Mouse (Mus musculus) bone marrow macrophage, adult 2 months (primary cell): ENCODE results near the gene Etnk2. TPM values are rescaled to one million over a fixed set of nuclear protein-coding genes. Genes with fewer than 3 reads are reported as not detected.

Experiments
- H3K27ac ChIP-seq: 2 replicates; pipeline ENCODE4 v1.5.1; 2012; ENCODE audit warnings: low read depth, low read length; ENCODE audit not compliant: insufficient read depth
- H3K4me1 ChIP-seq: 2 replicates; pipeline ENCODE4 v1.6.1; 2012; ENCODE audit warnings: low read length; ENCODE audit not compliant: control insufficient read depth, insufficient read depth
- H3K4me3 ChIP-seq: 2 replicates; pipeline ENCODE4 v1.5.1; 2012; ENCODE audit warnings: mild to moderate bottlenecking, low read length, moderate library complexity; ENCODE audit not compliant: insufficient read depth
- CTCF ChIP-seq: IDR thresholded peaks from 2 replicates; pipeline ENCODE4 v1.5.1; 2012; ENCODE audit warnings: low read depth, mild to moderate bottlenecking, low read length, moderate library complexity
- POLR2A ChIP-seq: IDR thresholded peaks from 2 replicates; pipeline ENCODE4 v1.6.1; 2012; ENCODE audit warnings: mild to moderate bottlenecking, low read depth, low read length, borderline replicate concordance
- polyA plus RNA-seq: library from polyadenylated mRNA; stranded (reverse); fragments of >200 nt; gene quantifications from 2 replicates; pipeline ENCODE4 v1.2.4, GENCODE M21; 2012; ENCODE audit not compliant: missing spikeins, insufficient read depth, insufficient read length

Gene Etnk2
- polyA plus RNA-seq: not detected in 2 replicates

- H3K27ac ChIP-seq: no peak within 1 kb of the TSS
- H3K4me3 ChIP-seq: peak within 1 kb of the TSS; percentile 42
- no peaks in the 10 kb centered on the region for H3K4me1 ChIP-seq
- TF ChIP-seq CTCF: no peak
- TF ChIP-seq POLR2A: no peak
These were observed at the start of gene Etnk2 for GRCm38 (mm10) chr1:133363276-133364021. Gene Etnk2 (plus strand): TSS chr1:133363572.

- Histone ChIP-seq H3K4me1 (no peaks in the 10 kb centered on the region), H3K4me3 (no peak overlapping the region), H3K27ac (no peak overlapping the region)
- peak; percentile 59 for TF ChIP-seq CTCF
- TF ChIP-seq POLR2A: no peak
These were observed 49.0 kb upstream of the Etnk2 start for GRCm38 (mm10) chr1:133314364-133314763.

- TF ChIP-seq CTCF: no peak
- TF ChIP-seq POLR2A: no peak
These were observed 47.6 kb upstream of the Etnk2 start for GRCm38 (mm10) chr1:133315775-133316174.

GRCm38 (mm10) chr1:133316577-133316976 lies 46.8 kb upstream of the Etnk2 start:
- Histone ChIP-seq H3K27ac (no peak overlapping the region), H3K4me3 (no peak overlapping the region), H3K4me1 (no peaks in the 10 kb centered on the region)
- TF ChIP-seq CTCF (no peak), POLR2A (no peak)

More at GRCm38 (mm10) chr1:133315775-133316174, 47.6 kb upstream of the Etnk2 start:
- no peak overlapping the region for H3K27ac ChIP-seq
- H3K4me1 ChIP-seq: no peaks in the 10 kb centered on the region
- H3K4me3 ChIP-seq: no peak overlapping the region

GRCm38 (mm10) chr1:133317149-133317548 lies 46.2 kb upstream of the Etnk2 start:
- no peak overlapping the region for H3K27ac ChIP-seq
- TF ChIP-seq CTCF: no peak
- no peak for TF ChIP-seq POLR2A
- H3K4me3 ChIP-seq: no peak overlapping the region
- no peaks in the 10 kb centered on the region for H3K4me1 ChIP-seq

GRCm38 (mm10) chr1:133321267-133321925 lies 42.0 kb upstream of the Etnk2 start, which contains the start of gene Kiss1:
Gene Kiss1 (plus strand): TSS chr1:133321875.
- Histone ChIP-seq H3K4me1 (no peaks in the 10 kb centered on the region), H3K4me3 (no peak within 1 kb of the TSS), H3K27ac (no peak within 1 kb of the TSS)
- TF ChIP-seq POLR2A (no peak), CTCF (no peak)

- no peak for TF ChIP-seq POLR2A
- TF ChIP-seq CTCF: no peak
- Histone ChIP-seq H3K4me1 (no peaks in the 10 kb centered on the region), H3K4me3 (no peak overlapping the region), H3K27ac (no peak overlapping the region)
These were observed 40.0 kb upstream of the Etnk2 start for GRCm38 (mm10) chr1:133323333-133323732.

GRCm38 (mm10) chr1:133325951-133326350 lies 37.4 kb upstream of the Etnk2 start:
- no peaks in the 10 kb centered on the region for H3K4me1 ChIP-seq
- no peak overlapping the region for H3K4me3 ChIP-seq
- H3K27ac ChIP-seq: no peak overlapping the region
- TF ChIP-seq POLR2A (no peak), CTCF (no peak)

GRCm38 (mm10) chr1:133327094-133327493 lies 36.3 kb upstream of the Etnk2 start:
- H3K4me1 ChIP-seq: no peaks in the 10 kb centered on the region
- TF ChIP-seq POLR2A (no peak), CTCF (no peak)
- H3K4me3 ChIP-seq: no peak overlapping the region
- H3K27ac ChIP-seq: no peak overlapping the region

- TF ChIP-seq POLR2A (no peak), CTCF (no peak)
- Histone ChIP-seq H3K4me1 (no peaks in the 10 kb centered on the region), H3K27ac (no peak overlapping the region), H3K4me3 (no peak overlapping the region)
These were observed 35.0 kb upstream of the Etnk2 start for GRCm38 (mm10) chr1:133328299-133328795.
